Mouse (Mus musculus): Measurements from ENCODE around the gene Nrm.
"Not testable (repeated sequence)": the region's sequence is repeated elsewhere in the genome, so short reads cannot be mapped to it uniquely, and the experiment has no call there.

Nrm gene

DNA sequence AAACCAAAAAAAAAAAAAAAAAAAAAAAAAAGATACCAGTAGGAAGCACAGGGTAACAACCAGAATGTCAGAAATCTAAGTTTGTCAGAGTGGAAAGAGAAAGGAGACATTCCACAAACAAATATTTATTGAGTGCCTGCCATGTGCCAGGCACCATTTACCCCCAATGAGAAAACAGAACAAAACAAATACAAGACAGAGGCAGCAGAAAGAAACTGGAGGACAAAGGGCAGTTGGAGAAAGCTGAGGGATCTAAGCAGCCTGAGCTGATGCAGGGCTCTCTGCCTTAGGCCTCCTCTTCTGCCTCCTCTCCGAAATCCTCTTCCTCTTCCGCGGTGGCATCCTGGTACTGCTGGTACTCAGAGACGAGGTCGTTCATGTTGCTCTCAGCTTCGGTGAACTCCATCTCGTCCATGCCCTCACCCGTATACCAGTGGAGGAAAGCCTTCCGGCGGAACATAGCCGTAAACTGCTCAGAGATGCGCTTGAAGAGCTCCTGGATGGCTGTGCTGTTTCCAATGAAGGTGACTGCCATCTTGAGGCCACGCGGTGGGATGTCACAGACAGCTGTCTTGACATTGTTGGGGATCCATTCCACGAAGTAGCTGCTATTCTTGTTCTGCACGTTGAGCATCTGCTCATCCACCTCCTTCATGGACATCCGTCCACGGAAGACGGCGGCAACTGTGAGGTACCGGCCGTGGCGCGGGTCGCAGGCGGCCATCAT lies 26.3 kb upstream of the Nrm start:
- peak; percentile 37 to 39 for DNase-seq (ENCODE audit: low spot score in 2 of 2)

GRCm38 (mm10) chr17:35835424-35836140 lies 25.5 kb upstream of the Nrm start:
- DNase-seq (ENCODE audit: low spot score in 2 of 2) = peak in 1 of 2 experiments; percentile 32

DNA sequence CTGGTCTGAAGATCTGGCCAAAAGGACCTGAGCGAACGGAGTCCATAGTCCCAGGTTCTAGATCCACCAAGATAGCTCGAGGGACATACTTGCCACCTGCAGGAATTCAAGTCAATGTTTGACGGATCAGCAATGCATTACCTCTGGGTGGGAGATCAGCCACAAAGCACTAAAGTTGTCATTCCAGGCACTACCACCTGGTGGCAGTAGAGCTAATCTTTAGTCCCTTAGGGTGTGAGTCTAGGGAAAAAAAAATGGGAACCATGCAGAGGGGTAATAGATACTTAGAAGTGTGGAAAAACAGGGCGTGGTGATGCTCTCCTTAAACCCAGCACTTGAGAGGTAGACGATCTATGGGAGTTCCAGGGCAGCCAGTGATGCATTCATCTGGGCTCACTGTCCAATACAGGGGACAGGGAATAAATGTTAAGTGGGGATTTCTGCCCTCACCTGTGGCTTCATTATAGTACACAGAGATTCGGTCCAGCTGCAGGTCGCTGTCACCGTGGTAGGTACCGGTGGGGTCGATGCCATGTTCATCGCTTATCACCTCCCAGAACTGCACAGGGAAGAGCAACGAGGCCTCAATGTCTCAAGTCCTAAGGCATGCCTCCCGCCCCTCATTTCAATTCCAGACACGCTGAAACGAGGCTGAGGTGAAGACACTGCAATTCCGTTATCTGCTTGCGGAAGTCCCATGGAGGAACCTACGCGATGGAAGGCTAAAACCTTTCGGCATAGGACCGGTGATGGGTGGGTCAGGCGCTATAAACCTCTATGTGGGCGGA lies 24.7 kb upstream of the Nrm start:
- peak; percentile 77 to 85 for DNase-seq (ENCODE audit: low spot score in 2 of 2)

DNA sequence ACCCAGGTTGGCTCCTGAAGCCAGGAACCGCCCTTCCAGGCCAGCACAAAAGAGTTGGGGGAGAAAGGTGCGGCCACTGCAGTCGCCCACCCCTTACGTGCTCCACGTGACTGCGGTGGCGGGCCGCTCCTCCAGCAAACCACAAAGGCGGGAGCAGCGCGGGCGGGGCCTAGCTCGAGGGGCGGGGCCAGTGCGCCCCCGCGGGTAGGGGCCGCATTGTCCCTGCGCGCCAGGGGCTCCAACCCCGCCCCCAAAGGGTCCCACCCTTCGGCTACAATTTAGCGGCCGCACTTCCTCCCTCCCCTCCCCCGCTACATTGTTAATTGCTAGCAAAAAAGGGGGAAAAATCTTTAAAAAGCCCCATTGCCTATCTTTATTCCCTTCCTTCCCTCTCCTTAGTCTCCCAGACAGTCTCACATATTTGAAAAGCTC lies 24.1 kb upstream of the Nrm start:
- peak; percentile 84 to 88 for DNase-seq (ENCODE audit: low spot score in 2 of 2)

DNA sequence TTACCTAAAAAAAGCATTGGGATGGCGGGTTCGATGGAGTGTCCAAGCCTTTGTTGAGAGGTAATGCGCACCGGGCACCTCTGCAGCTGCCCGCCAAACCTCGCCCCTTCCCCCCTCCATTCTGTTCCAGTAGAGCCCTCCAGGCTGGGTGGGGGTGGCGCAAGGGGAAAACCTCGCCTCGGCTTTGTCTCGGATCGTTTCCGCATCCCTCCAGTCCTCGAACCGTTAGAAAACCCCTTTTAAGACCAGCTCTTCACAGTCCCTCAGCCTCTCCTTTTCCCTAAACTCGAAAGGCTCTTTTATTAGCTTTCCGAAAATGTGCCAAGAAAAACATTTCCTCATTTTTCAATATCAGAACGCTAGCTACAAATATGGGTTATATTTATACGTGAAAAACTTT lies 23.6 kb upstream of the Nrm start:
- peak; percentile 52 to 66 for DNase-seq (ENCODE audit: low spot score in 2 of 2)

DNA sequence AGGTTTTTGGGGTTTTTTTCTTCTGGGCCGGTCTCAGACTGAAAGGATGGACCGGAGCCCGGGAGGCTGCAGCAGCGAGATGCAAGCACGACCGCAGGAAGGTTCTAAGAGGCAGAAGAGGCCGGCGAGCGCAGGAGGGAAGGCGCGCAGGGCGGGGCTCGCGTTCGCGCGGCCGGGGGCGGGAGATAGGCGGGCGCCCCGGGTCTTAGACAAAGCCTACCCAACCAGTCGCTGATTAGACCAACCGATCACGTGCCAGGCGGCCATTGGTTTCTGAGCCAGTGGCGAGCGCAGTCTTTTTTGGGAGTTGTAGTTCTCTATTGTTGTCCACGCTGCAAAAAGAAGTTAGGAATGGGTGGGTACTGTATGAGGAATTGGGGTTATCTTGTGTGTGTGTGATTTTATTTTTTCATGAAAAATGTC lies 23.0 kb upstream of the Nrm start, which contains the start of gene Tubb5:
Gene Tubb5 (minus strand): TSS at position 185 of the 423 bp plus-strand sequence.
- peak; percentile 94 to 96 for DNase-seq (ENCODE audit: low spot score in 2 of 2)

DNA sequence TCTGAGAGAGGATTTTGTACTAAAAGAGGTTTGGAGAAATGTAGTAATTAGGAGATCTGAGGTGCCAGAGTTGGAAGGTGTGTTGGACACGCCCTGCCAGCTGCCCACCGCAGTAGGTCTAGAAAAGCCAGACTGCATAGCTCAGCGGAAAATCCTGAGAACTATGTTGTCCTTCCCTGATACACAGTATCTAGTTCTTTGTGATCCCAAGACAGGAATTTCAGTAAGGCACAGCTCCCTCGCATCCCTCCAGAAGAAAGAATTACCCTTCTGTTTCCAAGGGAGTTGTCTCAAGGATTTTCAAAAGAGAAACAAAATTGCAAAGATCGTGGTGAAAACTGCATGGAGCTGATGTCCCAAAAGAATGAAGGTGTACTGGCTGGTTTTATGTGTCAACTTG lies 22.5 kb upstream of the Nrm start:
- DNase-seq (ENCODE audit: low spot score in 2 of 2) = no peak

DNA sequence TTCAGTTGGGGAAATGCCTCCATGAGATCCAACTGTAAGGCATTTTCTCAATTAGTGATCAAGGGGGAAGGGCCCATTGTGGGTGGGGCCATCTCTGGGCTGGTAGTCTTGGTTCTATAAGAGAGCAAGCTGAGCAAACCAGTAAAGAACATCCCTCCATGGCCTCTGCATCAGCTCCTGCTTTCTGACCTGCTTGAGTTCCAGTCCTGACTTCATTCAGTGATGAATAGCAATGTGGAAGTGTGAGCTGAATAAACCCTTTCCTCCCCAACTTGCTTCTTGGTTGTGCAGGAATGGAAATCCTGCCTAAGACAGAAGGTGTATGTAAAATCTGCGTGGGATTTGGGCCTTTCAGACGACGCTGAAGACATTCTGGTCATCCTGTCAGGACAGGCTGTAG lies 22.1 kb upstream of the Nrm start:
- not testable (repeated sequence) for DNase-seq (ENCODE audit: low spot score in 2 of 2)

DNA sequence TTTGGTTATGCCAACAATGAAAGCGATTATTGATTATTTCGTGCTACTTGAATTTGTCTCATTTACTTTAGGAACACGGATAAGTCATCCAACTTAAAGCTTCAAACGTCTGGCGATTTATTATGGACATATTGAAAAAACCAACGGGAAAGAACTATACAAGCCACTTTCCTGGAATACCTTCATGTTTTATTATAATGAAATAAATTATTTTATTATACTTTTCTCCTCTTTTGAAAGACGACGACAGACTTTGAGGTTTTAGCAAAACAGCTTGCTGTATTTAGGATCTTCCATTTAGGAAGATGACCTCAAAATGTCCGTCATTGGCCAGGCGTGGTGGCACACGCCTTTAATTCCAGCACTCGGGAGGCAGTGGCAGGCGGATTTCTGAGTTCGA lies 20.6 kb upstream of the Nrm start:
- no peak for DNase-seq (ENCODE audit: low spot score in 2 of 2)

GRCm38 (mm10) chr17:35841076-35841950 lies 19.8 kb upstream of the Nrm start, which contains the start of gene Mdc1:
Mdc1 (plus strand) TSS chr17:35841515.
- peak; percentile 99 to 100 for DNase-seq (ENCODE audit: low spot score in 2 of 2)

DNA sequence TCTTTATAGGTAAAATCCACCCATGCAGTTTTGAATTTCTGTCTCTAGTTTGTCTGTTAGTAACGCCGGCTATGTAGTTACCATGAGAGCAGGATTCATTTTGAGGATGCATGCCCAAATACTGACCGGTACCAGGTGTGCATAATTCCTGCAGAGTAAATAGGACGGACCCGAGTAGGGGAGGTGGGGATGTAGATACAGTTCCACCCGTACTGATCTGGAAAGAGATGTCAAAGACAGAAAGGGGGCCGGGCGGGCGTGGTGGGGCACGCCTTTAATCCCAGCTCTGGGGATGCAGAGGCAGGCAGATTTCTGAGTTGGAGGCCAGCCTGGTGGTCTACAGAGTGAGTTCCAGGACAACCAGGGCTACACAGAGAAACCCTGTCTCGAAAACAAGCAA lies 19.1 kb upstream of the Nrm start:
- DNase-seq (ENCODE audit: low spot score in 2 of 2) = no peak

- no peak for DNase-seq (ENCODE audit: low spot score in 2 of 2)
Measured at GRCm38 (mm10) chr17:35843514-35843913, 17.6 kb upstream of the Nrm start.

GRCm38 (mm10) chr17:35848112-35848511 lies 13.0 kb upstream of the Nrm start:
- no peak for DNase-seq (ENCODE audit: low spot score in 2 of 2)

DNA sequence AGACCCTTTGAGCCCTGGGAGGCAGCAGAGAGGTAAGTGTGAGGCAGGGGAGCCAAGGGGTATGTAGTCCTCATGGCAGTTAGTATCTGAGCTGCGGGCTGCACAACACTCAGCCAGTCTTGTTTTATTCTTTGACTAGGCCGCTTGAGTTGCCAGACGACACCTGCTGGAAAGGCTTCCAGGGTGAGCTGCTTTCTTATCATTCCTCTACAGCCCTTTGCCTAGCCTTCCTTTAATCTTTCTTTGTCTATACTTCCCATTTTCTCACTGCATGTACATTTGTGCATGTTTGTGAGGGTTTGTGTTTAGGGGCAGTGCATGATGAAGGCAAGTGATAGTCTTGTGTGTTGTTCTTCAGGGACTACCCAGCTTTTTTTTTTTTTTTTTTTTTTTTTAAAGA lies 10.1 kb upstream of the Nrm start:
- no peak for DNase-seq (ENCODE audit: low spot score in 2 of 2)

GRCm38 (mm10) chr17:35859371-35859770 lies 1.7 kb upstream of the Nrm start:
- no peak for DNase-seq (ENCODE audit: low spot score in 2 of 2)

DNA sequence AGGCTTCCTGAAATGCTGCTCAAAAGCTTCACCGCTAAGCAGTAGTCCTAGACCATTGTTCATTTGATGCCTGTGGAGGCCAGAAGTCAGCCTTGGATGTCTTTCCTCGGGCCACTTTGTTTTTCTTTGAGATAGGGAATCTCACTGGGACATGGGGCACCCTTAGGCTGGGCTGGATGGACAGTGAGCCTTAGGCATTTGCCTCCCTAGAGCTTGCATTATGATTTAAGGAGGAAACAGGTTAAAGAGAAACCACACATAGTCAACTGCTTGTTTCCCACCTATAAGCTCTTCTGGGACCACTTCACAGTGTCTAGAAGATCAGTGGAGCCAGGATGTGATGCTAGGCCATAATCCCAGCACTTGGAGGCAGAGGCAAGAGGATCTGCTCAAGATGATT lies 1.3 kb upstream of the Nrm start:
- DNase-seq (ENCODE audit: low spot score in 2 of 2) = no peak

DNA sequence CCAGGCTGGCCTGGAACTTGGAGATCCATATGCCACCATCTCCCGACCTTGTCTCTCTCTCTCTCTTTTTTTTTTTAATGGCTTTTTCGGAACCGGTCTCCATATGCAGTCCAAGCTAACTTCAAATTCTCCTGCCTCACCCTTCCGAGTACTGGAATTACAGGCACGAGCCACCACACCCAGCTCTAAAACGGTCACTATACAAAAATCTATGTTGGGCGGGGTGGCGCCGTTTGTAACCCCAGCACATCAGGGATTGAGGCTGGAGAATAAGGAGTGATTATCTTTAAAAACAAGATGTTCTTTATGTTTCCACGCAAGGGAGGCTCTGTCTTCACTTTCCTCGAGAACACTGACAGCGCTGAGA lies 304 bp upstream of the Nrm start:
- DNase-seq (ENCODE audit: low spot score in 2 of 2) = no peak

DNA sequence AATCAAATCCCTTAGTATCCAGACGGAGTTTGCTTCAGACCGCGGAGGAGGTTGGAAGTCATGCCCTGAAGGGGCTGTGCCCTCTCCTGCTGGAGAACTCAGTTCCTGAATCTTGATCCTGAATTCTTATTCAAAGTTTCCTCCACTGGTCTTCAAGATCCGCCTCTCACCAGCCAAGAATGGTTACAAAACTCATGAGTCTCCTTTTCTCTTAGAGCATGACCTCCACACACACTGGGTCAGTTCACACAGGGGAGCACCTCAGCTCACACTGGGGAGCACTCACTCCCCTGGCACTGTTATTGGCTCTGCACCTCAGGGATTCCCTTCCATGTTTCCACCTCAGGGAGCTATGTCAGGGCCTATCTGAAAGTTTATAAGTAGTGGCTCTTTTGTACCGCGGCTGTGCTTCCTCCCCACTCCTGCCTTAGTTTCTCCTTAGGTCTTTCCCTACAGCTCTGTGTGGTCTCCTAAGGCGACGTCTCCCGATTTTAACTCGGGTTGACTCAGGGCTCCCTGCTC lies 3.8 kb downstream of the Nrm start:
- no peak for DNase-seq (ENCODE audit: low spot score in 2 of 2)

- peak in 1 of 2 experiments; percentile 60 for DNase-seq (ENCODE audit: low spot score in 2 of 2)
Measured at GRCm38 (mm10) chr17:35865481-35866280, 4.6 kb downstream of the Nrm start, which contains the start of gene Ppp1r18. Ppp1r18 (plus strand) TSS chr17:35865593.

DNA sequence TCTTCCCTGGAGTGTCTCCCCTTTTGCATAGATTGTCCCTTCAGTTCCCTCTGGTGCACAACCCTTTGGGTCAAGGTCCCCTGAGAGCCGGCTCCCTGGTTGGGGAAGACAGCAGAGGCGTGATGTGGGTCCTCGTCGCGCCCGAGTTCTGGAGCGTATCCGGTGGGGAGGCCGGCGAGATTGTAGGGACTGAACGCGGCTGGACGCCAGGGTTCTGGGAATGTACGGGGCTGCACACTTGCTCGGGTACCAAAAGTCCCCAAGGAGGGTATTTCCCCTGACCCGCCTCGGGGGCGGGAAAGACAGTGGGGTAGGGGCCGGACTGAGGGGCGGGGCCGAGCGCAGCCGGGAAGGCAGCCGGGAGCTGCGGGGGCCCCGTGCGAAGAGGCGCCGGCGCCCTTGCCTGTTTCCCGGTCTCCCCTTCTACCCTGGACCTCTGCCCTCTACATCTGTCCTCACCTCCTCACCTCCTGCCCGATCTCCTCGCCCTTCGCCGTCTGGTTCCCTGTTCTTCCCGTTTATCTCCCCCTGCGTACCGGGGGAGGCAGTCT lies 5.2 kb downstream of the Nrm start:
- peak in 1 of 2 experiments; percentile 58 for DNase-seq (ENCODE audit: low spot score in 2 of 2)

Measured in frontal cortex, postnatal 10 days (tissue).